Mouse (Mus musculus) ES-E14 (cell line): ENCODE data around the gene Ssb.

ENCODE experiments used
- CHD2 ChIP-seq: IDR thresholded peaks from 2 replicates; pipeline ENCODE4 v1.6.1; 2014; ENCODE audit warnings: mild to moderate bottlenecking, low read depth, low read length, inconsistent platforms
- MAFK ChIP-seq: IDR thresholded peaks from 2 replicates; pipeline ENCODE4 v1.6.1; 2014; ENCODE audit warnings: mild to moderate bottlenecking, low read depth, low read length, inconsistent platforms; ENCODE audit not compliant: insufficient read depth
- ZC3H11A ChIP-seq: IDR thresholded peaks from 2 replicates; pipeline ENCODE4 v1.6.1; 2012; ENCODE audit warnings: low read depth, mild to moderate bottlenecking, inconsistent platforms, low read length, borderline replicate concordance

GRCm38 (mm10) chr2:69896224-69896581 lies 34.8 kb downstream of the Ssb start:
- TF ChIP-seq MAFK (no peak), CHD2 (no peak), ZC3H11A (no peak)
